Mouse (Mus musculus) forebrain, embryonic 16.5 days (tissue): ENCODE data around the gene Ddx20. TPM values are rescaled to one million over a fixed set of nuclear protein-coding genes. Genes with fewer than 3 reads are reported as not detected.

ENCODE experiments used
- ATAC-seq: fragments of 200-750 bp; cut with Nextera tagmentation; 2 replicates; pipeline ENCODE4 v1.8.0; 2017; ENCODE audit warnings: mild to moderate bottlenecking, moderate library complexity
- H3K27ac ChIP-seq: fragments of 300-500 bp; sonication (generic); 2 replicates; pipeline ENCODE4 v1.5.1; 2014; ENCODE audit warnings: low read length, control low read depth
- H3K27me3 ChIP-seq: fragments of 300-500 bp; sonication (generic); replicated peaks from 2 replicates; pipeline ENCODE4 v1.6.1; 2014; ENCODE audit warnings: low read length; ENCODE audit not compliant: control insufficient read depth, insufficient read depth
- H3K36me3 ChIP-seq: fragments of 300-500 bp; sonication (generic); 2 replicates; pipeline ENCODE4 v1.6.1; 2014; ENCODE audit not compliant: control insufficient read depth, insufficient read depth
- H3K4me1 ChIP-seq: fragments of 300-500 bp; sonication (generic); replicated peaks from 2 replicates; pipeline ENCODE4 v1.6.1; 2014; ENCODE audit warnings: low read length; ENCODE audit not compliant: control insufficient read depth, insufficient read depth
- H3K4me2 ChIP-seq: fragments of 300-500 bp; sonication (generic); 2 replicates; pipeline ENCODE4 v1.6.1; 2014; ENCODE audit warnings: mild to moderate bottlenecking, low read length, control low read depth
- H3K4me3 ChIP-seq: fragments of 300-500 bp; sonication (generic); replicated peaks from 2 replicates; pipeline ENCODE4 v1.5.1; 2014; ENCODE audit warnings: mild to moderate bottlenecking, low read length, control low read depth
- H3K9ac ChIP-seq: fragments of 300-500 bp; sonication (generic); replicated peaks from 2 replicates; pipeline ENCODE4 v1.6.1; 2014; ENCODE audit warnings: low read depth, low read length, control low read depth
- H3K9me3 ChIP-seq: fragments of 300-500 bp; sonication (generic); 2 replicates; pipeline ENCODE4 v1.6.1; 2016; ENCODE audit warnings: low read length; ENCODE audit not compliant: control insufficient read depth
- WGBS: fragments of 180-500 bp; shearing (Covaris S2); extraction: QIAGEN DNeasy Blood & Tissue Kit; methylation state at CpG from one replicate; pipeline ENCODE4 v1.1.7; 2014; 5-methylcytosine and 5-hydroxymethylcytosine counted together
- polyA plus RNA-seq: library from polyadenylated mRNA; unstranded; fragments of >200 nt; fragmentation: Nextera tagmentation; extraction: Ambion mirVana; gene quantifications from 2 replicates; pipeline ENCODE4 v1.2.1, GENCODE M21; 2015

Ddx20 gene
- polyA plus RNA-seq, 1 experiment from 2014 or later: 31.6 TPM

GRCm38 (mm10) chr3:105699241-105699933, 12.0 kb upstream of the Ddx20 start:
- no peak for ATAC-seq
- no peaks in the 10 kb centered on the region for H3K9me3 ChIP-seq
- H3K27ac ChIP-seq: no peak overlapping the region
- H3K36me3 ChIP-seq: no peaks in the 10 kb centered on the region
- no peaks in the 10 kb centered on the region for H3K27me3 ChIP-seq
- 51% methylated on average over 3 of the region's 3 CpGs for WGBS
- H3K4me2 ChIP-seq: no peak overlapping the region
- H3K9ac ChIP-seq: no peak overlapping the region
- H3K4me3 ChIP-seq: no peak overlapping the region
- peaks cover 22% of the 10 kb centered on the region for H3K4me1 ChIP-seq

DNA sequence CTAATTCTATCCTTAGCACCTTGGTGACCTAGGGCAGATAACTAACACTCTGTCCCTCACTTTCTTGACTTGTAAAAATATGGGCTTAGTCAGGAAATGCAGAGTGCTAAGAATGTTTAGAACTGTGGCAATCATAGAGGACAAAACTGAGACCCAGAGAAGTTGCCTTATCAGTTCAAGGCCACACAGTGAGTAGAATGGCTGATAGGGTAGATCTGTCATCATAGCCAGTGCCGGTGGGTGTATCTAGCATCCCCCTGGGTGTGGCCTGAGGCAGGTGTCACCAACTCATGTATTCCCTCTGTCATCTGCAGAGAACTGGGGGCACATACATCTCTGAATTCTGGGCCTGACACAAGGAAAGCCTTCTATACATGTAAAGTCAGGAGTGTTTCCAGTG, 10.9 kb upstream of the Ddx20 start:
- peaks cover 17% of the 10 kb centered on the region for H3K4me1 ChIP-seq
- no peak overlapping the region for H3K4me2 ChIP-seq
- H3K4me3 ChIP-seq: no peak overlapping the region
- no peak overlapping the region for H3K27ac ChIP-seq
- 89% methylated on average over 1 of the region's 1 CpGs for WGBS
- H3K27me3 ChIP-seq: no peaks in the 10 kb centered on the region
- no peak overlapping the region for H3K9ac ChIP-seq
- no peaks in the 10 kb centered on the region for H3K36me3 ChIP-seq
- H3K9me3 ChIP-seq: no peaks in the 10 kb centered on the region
- no peak for ATAC-seq

GRCm38 (mm10) chr3:105697148-105697441, 9.7 kb upstream of the Ddx20 start:
- Histone ChIP-seq H3K4me1 (peaks cover 17% of the 10 kb centered on the region), H3K4me3 (no peak overlapping the region), H3K9me3 (no peaks in the 10 kb centered on the region), H3K9ac (no peak overlapping the region), H3K27me3 (no peaks in the 10 kb centered on the region), H3K4me2 (no peak overlapping the region), H3K27ac (no peak overlapping the region), H3K36me3 (no peaks in the 10 kb centered on the region)
- ATAC-seq: no peak
- 71% methylated on average over 5 of the region's 5 CpGs for WGBS

- Histone ChIP-seq H3K4me1 (peaks cover 17% of the 10 kb centered on the region), H3K9ac (no peak overlapping the region)
These were observed 9.2 kb upstream of the Ddx20 start for GRCm38 (mm10) chr3:105696387-105697147.

GRCm38 (mm10) chr3:105695476-105696386, 8.4 kb upstream of the Ddx20 start:
- Histone ChIP-seq H3K4me1 (peaks cover 17% of the 10 kb centered on the region), H3K4me3 (no peak overlapping the region)
- WGBS: 19% methylated on average over 20 of the region's 20 CpGs

More at GRCm38 (mm10) chr3:105696387-105697147, 9.2 kb upstream of the Ddx20 start:
- Histone ChIP-seq H3K27ac (no peak overlapping the region), H3K36me3 (no peaks in the 10 kb centered on the region), H3K4me3 (no peak overlapping the region), H3K9me3 (no peaks in the 10 kb centered on the region), H3K4me2 (peak overlapping the region; percentile 25), H3K27me3 (no peaks in the 10 kb centered on the region)
- 52% methylated on average over 17 of the region's 17 CpGs for WGBS
- no peak; the same call in 1 of the 2 replicates for ATAC-seq

GRCm38 (mm10) chr3:105693327-105694080, 6.1 kb upstream of the Ddx20 start:
- no peak for ATAC-seq
- Histone ChIP-seq H3K27ac (no peak overlapping the region), H3K4me3 (no peak overlapping the region), H3K9me3 (no peaks in the 10 kb centered on the region), H3K27me3 (no peaks in the 10 kb centered on the region), H3K36me3 (no peaks in the 10 kb centered on the region), H3K9ac (no peak overlapping the region), H3K4me2 (no peak overlapping the region), H3K4me1 (peaks cover 17% of the 10 kb centered on the region)
- 78% methylated on average over 14 of the region's 14 CpGs for WGBS

More at GRCm38 (mm10) chr3:105695476-105696386, 8.4 kb upstream of the Ddx20 start:
- Histone ChIP-seq H3K27me3 (no peaks in the 10 kb centered on the region), H3K9me3 (no peaks in the 10 kb centered on the region), H3K27ac (no peak overlapping the region), H3K9ac (peak overlapping the region; percentile 0), H3K36me3 (no peaks in the 10 kb centered on the region), H3K4me2 (peak overlapping the region; percentile 25)
- peak; percentile 61 for ATAC-seq

DNA sequence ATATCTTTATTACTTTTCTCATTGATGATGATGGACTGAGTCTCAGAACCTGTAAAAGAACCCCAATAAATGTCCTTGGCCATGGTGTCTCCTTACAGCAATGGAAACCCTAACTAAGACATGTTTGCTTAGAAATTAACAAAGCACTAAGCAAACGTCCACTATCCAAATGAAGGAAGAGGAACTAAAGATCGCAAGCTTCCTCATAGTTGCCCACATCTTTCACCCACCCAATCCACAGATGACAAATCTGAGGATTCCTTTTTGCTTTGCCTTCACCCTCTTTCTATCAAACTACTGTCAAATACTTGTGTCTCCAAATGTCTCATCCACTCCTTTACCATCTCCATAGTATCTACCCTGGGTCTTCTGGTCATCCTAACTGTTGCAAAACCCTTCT, 1.2 kb upstream of the Ddx20 start:
- no peak overlapping the region for H3K4me2 ChIP-seq
- no peak overlapping the region for H3K27ac ChIP-seq
- H3K36me3 ChIP-seq: no peaks in the 10 kb centered on the region
- 94% methylated on average over 2 of the region's 2 CpGs for WGBS
- no peaks in the 10 kb centered on the region for H3K9me3 ChIP-seq
- H3K27me3 ChIP-seq: no peaks in the 10 kb centered on the region
- peaks cover 13% of the 10 kb centered on the region for H3K4me1 ChIP-seq
- ATAC-seq: no peak
- H3K4me3 ChIP-seq: no peak overlapping the region
- no peak overlapping the region for H3K9ac ChIP-seq

- H3K4me3 ChIP-seq: peak overlapping the region; percentile 83
- peak overlapping the region; percentile 72 for H3K4me2 ChIP-seq
- H3K27ac ChIP-seq: peak overlapping the region; percentile 60; the same call in 1 of the 2 replicates
- ATAC-seq: no peak; the same call in 1 of the 2 replicates
- whole genome bisulfite sequencing: 8% methylated on average over 60 of the region's 60 CpGs
- H3K9ac ChIP-seq: peak overlapping the region; percentile 90
- H3K36me3 ChIP-seq: peaks cover 5% of the 10 kb centered on the region
- H3K27me3 ChIP-seq: no peaks in the 10 kb centered on the region
- no peaks in the 10 kb centered on the region for H3K9me3 ChIP-seq
- peaks cover 13% of the 10 kb centered on the region for H3K4me1 ChIP-seq
These were observed 715 bp downstream of the Ddx20 start for GRCm38 (mm10) chr3:105686394-105687323.
